Mouse (Mus musculus) 416B (cell line): ENCODE results near the gene Cd46.

Source experiments
- DNase-seq: peaks from one replicate; pipeline ENCODE4 v3.0.0; 2011; ENCODE audit warnings: low read depth

Gene Cd46

GRCm38 (mm10) chr1:195092220-195092720 lies at the start of gene Cd46:
Cd46 (minus strand) TSS chr1:195092249.
- peak; percentile 80 for DNase-seq

- DNase-seq: peak; percentile 63
Observed at GRCm38 (mm10) chr1:195132070-195132469, 40.0 kb upstream of the Cd46 start.

- no peak for DNase-seq
Observed at GRCm38 (mm10) chr1:195131675-195132015, 39.6 kb upstream of the Cd46 start.

DNA sequence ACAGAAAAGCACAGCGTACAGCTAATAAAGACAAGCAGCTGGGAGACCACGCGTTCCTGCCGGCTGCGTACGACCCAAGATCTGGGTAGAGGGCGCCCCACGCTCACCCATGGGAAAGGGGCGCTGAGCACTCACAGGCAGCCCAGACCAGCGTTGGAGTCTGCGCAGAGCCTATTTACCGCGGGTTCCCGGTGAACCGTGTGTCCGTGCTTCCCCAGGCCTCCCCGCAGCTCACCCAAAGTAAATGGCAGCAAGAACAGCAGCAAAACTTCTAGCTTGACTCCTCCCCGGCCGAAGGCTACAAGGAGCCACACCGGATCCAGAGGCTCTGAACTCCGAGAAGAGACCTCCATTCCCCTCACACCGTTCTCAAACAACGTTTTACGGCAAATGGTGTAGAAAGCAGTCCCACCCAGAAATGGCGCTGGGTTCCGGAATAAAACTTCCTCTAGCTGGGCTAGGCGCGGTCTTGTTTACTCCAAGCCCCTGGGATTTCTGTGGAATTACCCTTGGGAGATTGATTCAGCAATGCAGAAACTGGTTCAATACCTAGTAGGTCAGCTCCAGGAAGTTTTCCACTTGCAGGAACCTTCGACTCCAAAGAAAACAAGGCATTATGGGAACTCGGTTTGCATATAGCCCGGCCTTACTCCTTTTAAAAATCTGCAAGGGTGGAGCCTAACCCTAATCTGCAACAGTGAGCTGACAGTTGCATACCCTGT lies 39.1 kb upstream of the Cd46 start, which contains the start of gene Cr1l:
Gene Cr1l, minus strand, starts transcription at position 634 of the 722 bp plus-strand sequence.
- peak; percentile 95 for DNase-seq

DNA sequence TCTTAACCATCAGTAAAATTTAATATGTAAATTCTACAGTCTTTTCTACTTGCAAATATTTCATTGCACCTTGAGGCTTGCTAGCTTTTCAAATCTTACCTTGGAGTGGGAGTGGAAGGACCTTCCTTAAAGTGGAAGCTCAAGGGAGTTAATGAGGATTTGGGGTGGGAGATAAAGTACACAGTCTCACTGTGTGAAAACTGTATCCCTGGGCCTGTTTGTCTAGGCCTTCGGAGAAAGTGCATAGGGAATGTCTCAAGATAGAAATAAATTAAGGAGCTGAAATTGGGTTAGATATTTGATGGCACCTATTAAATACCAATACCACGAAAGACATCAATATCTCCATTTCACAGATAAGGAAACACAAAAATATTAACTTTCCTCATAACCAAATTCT lies 38.4 kb upstream of the Cd46 start:
- DNase-seq: no peak

- peak; percentile 45 for DNase-seq
Observed at GRCm38 (mm10) chr1:195129867-195130266, 37.8 kb upstream of the Cd46 start.

DNA sequence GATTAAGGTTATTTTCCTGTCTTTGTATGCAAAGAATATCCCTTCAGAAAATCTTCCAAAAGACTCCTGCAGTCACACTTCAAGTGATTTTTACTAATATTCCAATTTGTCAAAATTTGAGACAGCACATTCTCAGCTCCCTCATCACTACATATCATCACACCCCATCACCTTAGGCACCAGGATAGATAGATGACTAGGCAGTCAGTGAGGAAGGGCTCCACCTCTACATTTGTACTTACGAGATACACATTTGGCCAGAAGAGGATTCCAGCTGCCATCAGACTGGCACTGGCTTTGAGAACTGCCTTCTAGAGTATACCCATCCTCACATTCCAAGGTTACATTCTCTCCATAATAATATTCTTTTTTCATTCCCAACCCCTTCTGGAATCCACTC lies 22.4 kb upstream of the Cd46 start:
- no peak for DNase-seq

GRCm38 (mm10) chr1:195113621-195114020 lies 21.6 kb upstream of the Cd46 start:
- DNase-seq: peak; percentile 20

- peak; percentile 48 for DNase-seq
Observed at GRCm38 (mm10) chr1:195100693-195101092, 8.6 kb upstream of the Cd46 start.

DNA sequence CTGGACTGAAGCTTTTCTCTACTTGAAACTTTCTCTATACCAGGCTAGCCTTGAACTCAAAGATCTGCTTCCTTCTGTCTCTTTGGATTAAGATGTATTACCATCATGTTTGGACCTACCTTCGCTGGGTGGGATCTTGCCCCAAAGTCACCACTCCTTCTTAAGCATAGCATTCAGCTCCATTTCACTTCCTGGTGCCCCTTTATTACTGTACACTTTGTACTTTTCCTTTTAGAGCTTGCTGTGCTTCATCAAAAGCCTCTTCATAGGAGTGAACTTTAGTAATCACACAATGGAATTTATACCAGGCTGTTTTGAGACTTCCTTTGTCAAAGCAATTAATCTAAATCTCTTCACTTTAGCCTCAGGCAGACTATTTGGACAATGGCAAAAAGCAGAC lies 6.0 kb upstream of the Cd46 start:
- DNase-seq: no peak

GRCm38 (mm10) chr1:195091699-195092219 lies 290 bp downstream of the Cd46 start:
- DNase-seq: no peak

GRCm38 (mm10) chr1:195082142-195082541 lies 9.9 kb downstream of the Cd46 start:
- DNase-seq: no peak

DNA sequence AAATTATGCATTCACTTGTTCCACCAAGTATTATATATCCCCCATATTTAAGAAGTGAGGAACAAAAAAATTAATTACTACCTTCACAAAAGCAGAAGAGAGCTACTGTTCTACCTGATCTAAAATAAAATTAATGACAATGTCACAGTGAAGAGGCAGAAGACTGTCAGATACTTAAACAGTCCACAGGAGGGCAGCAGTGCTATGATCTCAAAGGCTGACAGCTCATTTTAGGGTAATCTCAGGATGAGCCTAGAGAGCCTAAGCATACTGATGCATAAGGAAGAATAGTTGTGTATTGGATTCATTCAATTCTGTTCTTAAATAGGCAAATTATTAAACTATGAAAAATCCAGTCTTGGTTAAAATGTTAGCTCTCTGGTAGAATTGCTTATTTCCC lies 51.6 kb downstream of the Cd46 start:
- DNase-seq: peak; percentile 78

GRCm38 (mm10) chr1:195038386-195038785 lies 53.7 kb downstream of the Cd46 start:
- DNase-seq: no peak

GRCm38 (mm10) chr1:195037985-195038384 lies 54.1 kb downstream of the Cd46 start:
- DNase-seq: no peak

GRCm38 (mm10) chr1:195037483-195037882 lies 54.6 kb downstream of the Cd46 start:
- DNase-seq: no peak

DNA sequence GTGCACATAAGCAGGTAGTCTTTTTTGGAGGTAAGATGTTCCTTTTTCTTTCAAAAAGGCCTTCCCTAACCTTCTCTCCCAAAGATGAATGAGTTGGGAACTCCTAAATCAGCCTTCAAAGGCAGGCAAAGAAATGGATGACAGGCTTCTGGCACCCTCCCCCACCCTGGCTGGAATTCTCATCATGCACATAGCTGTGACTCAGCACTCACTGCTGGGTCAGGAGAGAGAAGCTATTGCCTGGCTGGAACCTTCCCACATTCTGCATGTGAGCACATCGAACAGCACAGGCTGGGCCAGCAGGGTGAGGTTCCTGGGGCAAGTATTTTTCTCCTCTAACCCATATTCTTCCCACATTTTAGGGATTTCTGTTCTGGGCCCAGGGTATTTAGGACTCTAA lies 58.1 kb downstream of the Cd46 start:
- peak; percentile 20 for DNase-seq

- DNase-seq: no peak
Observed at GRCm38 (mm10) chr1:195032738-195033137, 59.3 kb downstream of the Cd46 start.

DNA sequence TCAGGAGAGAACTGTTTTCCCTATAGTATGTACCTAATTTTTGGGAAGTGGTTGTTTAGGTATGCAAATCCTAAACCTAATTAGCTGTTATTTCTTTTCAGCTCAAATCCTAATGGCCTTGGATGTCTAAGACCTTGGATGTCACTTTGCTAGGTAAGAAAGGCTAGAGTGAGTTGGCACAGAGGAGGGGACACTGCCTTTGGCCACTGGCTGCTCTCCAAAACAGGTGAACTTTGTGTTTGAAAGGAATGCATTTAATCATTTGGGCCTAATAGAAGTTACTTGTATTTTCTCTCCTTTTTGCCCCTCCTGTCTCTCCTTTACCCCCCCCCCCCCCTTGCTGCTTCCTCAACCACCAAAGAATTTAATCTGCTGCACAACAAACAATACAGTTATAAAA lies 60.3 kb downstream of the Cd46 start:
- DNase-seq: no peak

GRCm38 (mm10) chr1:195027507-195027906 lies 64.5 kb downstream of the Cd46 start:
- no peak for DNase-seq

DNA sequence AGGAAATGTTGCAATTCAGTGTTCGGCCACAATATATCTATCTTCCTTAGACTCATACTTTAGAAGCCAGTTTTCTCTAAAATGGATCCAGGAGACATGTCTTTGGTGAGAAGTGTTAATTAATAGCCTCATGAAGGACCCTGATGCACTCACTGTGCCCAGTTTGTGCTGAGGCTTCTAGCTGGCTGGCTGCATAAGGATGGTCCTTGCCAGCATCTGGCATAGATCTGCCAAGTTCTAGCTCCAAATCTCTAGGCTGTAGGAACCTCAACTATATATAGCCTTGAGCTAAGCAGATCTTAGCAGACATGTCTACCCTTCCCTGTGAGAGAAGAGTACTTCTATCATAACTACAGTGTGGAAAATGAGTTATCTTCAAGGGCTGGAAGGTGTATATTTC lies 68.2 kb downstream of the Cd46 start:
- peak; percentile 42 for DNase-seq

GRCm38 (mm10) chr1:195021831-195022230 lies 70.2 kb downstream of the Cd46 start:
- peak; percentile 21 for DNase-seq

- no peak for DNase-seq
Observed at GRCm38 (mm10) chr1:195019062-195019600, 72.9 kb downstream of the Cd46 start.
